Mouse (Mus musculus) C2C12 (cell line): ENCODE results near the gene Ankrd26.

Source experiments
- CTCF ChIP-seq: IDR thresholded peaks from one replicate; pipeline ENCODE4 v1.5.1; 2011; ENCODE audit not compliant: control insufficient read depth, insufficient read depth, insufficient read length
- MAX ChIP-seq: IDR thresholded peaks from one replicate; pipeline ENCODE4 v1.6.1; 2011; ENCODE audit warnings: mild to moderate bottlenecking, control low read depth

DNA sequence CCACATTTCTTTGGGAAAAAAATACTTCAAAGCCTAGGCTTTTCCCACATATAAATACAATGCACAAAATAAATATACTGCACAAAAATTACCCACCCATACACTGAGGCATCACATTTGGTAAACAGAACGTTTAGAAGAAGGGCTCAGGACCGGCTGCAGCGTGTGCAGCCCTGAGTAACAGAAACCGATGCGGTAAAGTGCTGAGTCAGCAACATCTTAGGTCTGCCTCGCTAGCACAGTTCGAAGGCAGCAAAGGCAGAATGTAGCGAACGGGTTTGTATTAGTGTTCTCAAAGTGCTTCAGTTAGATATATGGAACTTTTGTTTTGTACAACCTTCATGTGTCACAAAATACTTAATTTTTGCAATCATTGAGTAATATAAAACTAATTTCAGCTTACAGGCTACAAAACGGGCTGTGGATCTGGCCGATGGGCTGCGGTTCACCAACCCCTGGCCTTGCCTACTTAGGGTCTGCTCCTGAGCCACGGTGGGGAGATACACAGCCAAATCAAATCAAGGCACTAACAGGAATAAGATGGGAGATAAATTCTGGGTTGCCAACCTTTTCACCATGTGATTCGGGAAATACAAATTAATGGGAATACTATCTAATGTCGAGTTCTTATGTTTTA, 99.8 kb downstream of the Ankrd26 start:
- TF ChIP-seq CTCF (no peak), MAX (no peak)
